Mouse (Mus musculus): ENCODE results near the gene F2r.

The F2r gene

DNA sequence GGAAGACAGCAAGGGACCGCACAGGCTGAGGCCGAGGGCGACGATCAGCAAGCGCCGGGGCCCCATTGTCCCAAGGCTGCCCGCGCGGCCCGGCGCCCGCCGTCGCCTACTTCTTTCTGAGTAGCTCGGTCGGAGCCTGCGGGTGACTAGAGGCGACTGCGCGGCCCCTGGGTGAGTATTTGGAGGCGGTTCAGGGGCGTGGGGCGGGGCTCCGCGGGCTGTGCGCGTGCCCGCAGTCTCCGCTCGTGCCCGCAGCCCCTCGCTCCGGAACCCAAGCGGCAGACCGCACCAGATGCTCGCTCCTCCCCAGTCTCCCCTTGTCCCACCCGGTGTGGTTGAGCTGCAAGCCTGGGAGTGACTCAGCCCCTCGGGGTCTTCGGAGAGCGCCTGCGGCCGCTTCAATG, at the start of gene F2r:
Gene F2r (minus strand): TSS at position 179 of the 404 bp plus-strand sequence.
- no peak for DNase-seq (ENCODE audit: low read depth, low spot score)

GRCm38 (mm10) chr13:95667260-95667659, 49.0 kb upstream of the F2r start:
- peak; percentile 4 for DNase-seq (ENCODE audit: low read depth, low spot score)

DNA sequence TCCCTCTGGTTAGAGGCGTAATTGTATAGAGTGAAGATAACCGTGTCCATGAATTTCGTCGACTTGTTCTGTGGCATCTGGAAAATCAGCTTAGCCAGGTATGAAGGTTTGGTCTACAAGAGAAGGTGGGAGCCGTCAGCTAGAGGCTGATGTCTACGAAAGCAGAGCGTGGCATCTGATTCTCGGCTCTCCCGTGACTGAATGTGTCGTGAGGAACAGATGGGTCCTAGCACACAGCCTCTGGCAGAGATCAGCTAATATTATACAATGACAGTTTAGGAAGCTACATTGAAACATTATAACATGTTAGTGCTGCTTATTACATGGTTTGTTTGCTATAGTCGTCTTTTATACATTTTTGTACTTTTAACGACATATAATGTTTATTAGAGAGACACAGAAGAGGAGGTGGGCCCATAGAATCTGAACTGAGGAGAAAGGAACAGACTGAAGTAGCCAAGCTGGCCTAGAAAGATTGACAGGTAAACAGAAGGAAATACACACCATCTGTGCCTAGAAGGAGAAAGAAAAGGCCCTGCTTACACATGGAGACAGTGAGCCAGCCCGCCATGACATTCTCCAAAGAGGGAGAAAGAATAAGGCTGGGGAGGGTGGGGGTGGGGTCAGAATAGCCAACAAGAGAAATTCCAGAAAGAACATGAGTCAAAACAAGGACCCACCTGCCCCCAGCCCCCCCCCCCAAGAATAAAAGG, 47.5 kb upstream of the F2r start:
- no peak for DNase-seq (ENCODE audit: low read depth, low spot score)

DNA sequence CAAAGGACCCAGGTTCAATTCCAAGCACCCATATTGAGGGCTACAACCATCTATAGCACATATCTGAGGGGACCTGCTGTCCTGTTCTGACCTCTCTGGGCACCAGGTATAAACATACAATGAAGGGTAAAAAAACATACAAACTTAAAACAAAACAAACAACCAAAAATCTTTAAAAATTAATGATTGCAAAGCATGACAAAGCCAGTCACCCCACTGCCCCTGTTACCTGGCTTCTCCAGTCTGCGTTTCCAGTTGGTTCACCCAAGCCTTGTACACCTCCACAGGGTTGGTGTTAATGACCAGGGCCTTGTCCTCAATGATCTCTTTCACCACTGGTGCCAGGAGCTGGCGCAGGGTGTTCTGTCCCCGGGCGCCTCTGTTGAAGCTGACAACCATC, 45.5 kb upstream of the F2r start:
- no peak for DNase-seq (ENCODE audit: low read depth, low spot score)

GRCm38 (mm10) chr13:95659432-95659831, 41.1 kb upstream of the F2r start:
- no peak for DNase-seq (ENCODE audit: low read depth, low spot score)

DNA sequence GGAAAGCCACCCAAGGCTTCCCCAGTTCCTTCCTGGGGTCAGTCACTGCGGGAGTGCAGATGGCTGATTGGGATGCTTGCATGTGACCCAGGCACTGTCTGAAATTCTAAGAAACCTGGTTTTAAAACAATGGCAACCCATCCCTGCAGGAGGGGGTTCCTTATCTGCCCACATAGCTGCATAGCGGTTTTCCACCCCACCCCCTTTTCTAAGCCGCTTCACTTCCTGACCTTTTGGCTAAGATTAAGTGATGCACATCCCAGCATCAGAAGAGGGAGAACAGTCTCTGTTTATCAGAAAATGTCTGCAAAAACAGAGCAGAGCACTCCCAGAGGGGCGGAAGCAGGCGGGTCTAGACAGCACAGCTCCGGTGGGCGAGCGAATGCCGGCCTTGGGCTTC, 38.9 kb upstream of the F2r start:
- DNase-seq (ENCODE audit: low read depth, low spot score), result no peak

GRCm38 (mm10) chr13:95655284-95655683, 37.0 kb upstream of the F2r start:
- no peak for DNase-seq (ENCODE audit: low read depth, low spot score)

DNA sequence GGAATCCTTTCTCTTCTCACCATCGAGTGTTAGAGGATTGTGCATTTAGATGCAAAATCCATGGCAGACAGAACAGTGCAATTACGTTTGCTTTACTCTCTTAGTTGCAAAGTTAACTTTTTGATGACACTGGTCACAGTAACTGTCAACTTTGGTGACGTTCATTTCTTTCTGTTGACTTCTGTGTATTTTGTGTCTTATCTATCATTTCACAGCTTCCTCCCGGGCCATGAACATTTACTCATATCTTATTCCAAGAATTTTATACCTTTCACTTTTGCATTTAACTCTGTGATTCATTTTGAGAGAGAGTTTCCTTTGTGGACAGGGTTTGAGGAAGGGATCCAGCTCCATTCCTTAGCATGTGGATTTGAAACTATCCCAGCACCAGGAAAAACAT, 35.4 kb upstream of the F2r start:
- DNase-seq (ENCODE audit: low read depth, low spot score), result no peak

DNA sequence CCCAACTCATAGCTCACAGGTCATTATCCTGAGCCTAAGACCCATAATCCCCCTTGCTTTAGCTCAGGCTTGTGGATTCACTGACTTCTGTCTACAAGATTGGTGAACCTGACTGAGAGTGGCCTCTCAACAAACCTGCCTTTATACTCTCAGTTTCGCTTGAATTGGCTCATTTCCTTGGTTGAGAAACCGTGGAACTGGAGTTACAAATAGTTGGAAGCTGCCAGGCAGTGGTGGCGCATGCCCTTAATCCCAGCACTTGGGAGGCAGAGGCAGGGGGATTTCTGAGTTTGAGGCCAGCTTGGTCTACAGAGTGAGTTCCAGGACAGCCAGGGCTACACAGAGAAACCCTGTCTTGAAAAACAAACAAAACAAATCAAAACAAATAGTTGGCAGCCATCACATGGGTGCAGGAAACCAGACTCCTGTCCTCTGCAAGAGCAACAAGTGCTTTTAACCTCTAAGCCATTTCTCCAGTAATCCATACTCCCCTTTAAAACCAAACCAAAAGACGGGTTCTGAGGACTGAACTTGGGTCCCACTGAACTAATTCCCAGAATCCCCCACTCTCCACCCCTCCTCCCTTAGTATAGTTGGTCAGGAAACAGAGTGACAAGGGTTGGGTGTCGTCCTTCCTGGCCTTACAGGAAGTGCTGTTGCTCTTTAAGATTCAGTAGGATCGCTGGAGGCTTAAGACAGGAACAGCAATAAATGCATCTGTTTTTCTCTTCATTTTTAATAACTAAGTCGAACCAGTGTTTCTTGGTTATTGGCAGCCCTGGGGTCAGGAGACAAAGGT, 33.8 kb upstream of the F2r start:
- no peak for DNase-seq (ENCODE audit: low read depth, low spot score)

DNA sequence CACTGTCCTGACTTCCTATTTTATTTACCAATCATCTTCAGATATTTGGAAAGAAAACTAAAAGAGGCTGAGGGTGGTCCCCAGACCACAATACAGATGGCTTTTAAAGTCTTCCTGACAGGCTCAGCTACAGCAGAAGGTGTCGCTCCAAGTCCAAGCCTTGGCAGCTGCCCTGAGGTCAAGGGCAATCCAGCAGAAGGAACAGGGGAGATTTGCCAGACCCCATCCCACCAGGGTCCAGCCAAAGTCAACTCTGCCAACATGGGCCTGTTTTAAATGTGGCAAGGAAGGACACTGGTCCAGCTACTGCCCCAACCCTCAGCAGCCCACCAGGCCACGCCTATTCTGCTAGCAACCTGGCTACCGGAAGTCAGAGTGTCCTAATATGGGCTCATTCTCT, 31.7 kb upstream of the F2r start:
- no peak for DNase-seq (ENCODE audit: low read depth, low spot score)

DNA sequence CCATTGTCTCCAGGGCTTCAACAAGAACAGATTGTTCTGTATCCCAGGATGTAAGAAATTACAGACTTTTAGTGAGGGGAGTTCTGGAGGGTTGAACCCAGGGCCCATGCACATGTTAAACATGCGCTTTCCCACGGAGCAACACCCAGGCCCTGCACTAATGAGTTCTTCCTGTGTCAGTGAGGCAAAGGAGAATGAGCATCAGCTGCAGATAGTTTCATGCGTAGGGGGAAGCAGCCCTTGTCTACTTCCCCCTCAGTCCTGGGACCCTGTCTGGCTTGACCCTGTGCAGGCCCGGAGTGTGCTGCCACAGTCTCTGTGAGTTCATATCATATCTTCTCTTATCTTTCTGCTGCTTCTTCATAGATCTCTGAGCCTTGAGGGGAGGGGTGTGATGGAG, 29.0 kb upstream of the F2r start:
- no peak for DNase-seq (ENCODE audit: low read depth, low spot score)

GRCm38 (mm10) chr13:95646687-95647111, 28.4 kb upstream of the F2r start:
- DNase-seq (ENCODE audit: low read depth, low spot score), result no peak

DNA sequence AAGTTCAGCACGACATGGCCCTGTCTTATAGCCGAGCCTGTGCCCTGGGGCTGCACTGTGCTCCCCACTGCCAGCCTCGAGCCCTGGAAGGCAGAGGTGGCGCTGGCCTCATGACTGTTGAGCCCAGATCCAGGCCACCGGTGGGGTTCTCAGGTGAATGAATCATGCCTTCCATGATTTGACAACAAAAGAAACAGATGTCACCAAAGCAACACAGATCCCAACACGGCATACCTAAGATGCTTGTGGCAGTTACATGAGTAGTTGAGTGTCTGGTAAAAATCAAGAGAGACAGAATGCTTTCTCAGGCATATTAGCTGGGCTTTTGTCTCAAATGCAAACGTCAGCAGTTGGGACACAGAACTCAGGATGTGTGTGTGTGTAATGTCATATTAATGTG, 25.5 kb upstream of the F2r start:
- DNase-seq (ENCODE audit: low read depth, low spot score), result no peak

- no peak for DNase-seq (ENCODE audit: low read depth, low spot score)
These were observed 23.0 kb upstream of the F2r start for GRCm38 (mm10) chr13:95641061-95641986.

- no peak for DNase-seq (ENCODE audit: low read depth, low spot score)
These were observed 22.1 kb upstream of the F2r start for GRCm38 (mm10) chr13:95640408-95640807.

- peak; percentile 40 for DNase-seq (ENCODE audit: low read depth, low spot score)
These were observed 21.2 kb upstream of the F2r start for GRCm38 (mm10) chr13:95639336-95640116.

GRCm38 (mm10) chr13:95638894-95639293, 20.6 kb upstream of the F2r start:
- no peak for DNase-seq (ENCODE audit: low read depth, low spot score)

DNA sequence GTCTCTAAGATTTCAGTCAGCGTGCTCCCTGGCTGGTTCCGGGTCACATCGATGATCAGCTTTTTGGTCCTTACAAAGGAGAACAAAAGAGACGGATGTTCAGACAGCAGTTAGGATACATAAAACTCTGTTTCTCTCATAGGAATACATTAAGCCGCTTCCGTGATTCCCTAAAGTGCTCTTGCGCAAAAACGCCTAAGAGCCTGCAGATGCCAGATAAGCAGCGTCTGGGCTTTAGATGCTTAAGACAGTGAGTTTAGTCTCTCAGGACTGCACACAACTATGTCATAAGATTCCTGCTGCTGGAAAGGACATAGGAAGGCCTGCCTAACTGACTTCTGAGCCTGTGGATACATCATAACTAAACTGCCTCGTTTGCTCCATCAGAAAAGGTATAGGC, 19.4 kb upstream of the F2r start:
- DNase-seq (ENCODE audit: low read depth, low spot score), result no peak

- DNase-seq (ENCODE audit: low read depth, low spot score), result no peak
These were observed 17.0 kb upstream of the F2r start for GRCm38 (mm10) chr13:95635301-95635700.

DNA sequence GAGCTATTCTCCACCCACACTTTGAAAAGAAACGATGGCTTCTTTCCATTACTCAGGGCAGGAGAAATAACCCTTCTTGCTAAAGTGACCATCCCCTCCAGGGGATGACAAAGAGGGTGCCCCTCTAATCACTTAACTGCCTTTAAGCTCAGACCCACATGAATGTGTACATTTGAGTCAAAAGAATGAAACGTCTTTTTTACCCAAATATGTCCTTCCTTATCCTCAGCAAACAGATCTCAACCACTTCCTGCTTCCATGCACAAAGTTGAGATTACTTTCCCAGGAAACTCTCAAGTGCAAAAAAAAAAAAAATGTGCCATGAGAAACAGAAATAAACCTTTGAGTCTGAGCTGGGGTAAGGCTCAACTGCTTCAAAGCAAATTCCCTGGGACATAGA, 16.2 kb upstream of the F2r start:
- DNase-seq (ENCODE audit: low read depth, low spot score), result no peak

DNA sequence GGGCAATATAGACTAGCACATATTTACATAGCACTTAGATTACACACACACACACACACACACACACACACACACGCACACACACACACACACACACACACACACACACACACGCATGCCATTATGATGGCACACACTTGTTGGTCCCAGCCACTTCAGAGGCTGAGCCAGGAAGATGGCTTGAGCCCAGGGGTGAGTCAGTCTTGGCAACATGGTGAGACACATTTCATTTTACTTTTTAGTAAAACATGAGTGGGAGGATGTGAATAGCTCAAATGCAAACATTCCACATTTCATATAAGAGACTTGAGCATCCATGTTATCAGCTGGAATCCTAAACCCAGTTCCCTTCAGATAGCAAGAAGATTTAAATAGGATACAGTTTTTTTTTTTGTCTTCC, 15.1 kb upstream of the F2r start:
- DNase-seq (ENCODE audit: low read depth, low spot score), result no peak
